8 mouse cellular contexts compared by ENCODE assay signal in the genomic region with DNA sequence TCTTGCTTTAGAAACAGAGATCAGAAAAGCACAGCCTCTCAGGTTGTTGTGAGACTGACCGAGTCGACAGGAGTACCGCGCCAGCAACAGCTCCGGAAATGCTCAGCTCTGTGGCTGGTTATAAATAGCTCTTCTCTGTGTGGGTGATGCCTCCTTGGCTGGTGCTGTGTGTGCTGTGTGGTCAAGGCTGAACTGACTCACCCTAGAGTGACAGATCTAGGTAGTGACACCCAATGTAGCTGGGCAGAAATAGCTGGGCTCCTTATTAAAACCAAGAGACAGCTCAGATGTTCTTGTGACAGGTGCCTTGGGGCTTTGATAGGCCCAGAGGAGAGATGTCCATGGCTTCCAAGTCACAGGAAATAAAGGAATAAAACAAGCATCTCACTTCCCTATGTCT.
DNase-seq lines count a peak whose midpoint lies in the region; ATAC-seq and TF ChIP-seq lines count a peak whose summit lies in the region.

No protein-coding gene starts in this region.

- no peak overlapping the region for H3K9ac ChIP-seq in kidney, embryonic 15.5 days
- no peak overlapping the region for H3K9ac ChIP-seq in forebrain, postnatal 0 days

- H3K4me3 ChIP-seq in kidney, embryonic 15.5 days (replicated peaks), result no peak overlapping the region
- H3K4me3 ChIP-seq in forebrain, postnatal 0 days (ENCODE audit: low read depth, low read length), result no peak overlapping the region

- H3K27ac ChIP-seq in kidney, embryonic 15.5 days, result no peak overlapping the region
- H3K27ac ChIP-seq in forebrain, postnatal 0 days (ENCODE audit: low read depth, low read length), result no peak overlapping the region

- H3K9me3 ChIP-seq in kidney, embryonic 15.5 days (replicated peaks), result no peaks in the 10 kb centered on the region
- H3K9me3 ChIP-seq in forebrain, postnatal 0 days (ENCODE audit: low read length), result no peaks in the 10 kb centered on the region

- no peaks in the 10 kb centered on the region for H3K4me1 ChIP-seq in kidney, embryonic 15.5 days
- no peaks in the 10 kb centered on the region for H3K4me1 ChIP-seq in forebrain, postnatal 0 days (ENCODE audit: insufficient read depth)

- no peak overlapping the region for H3K4me2 ChIP-seq in kidney, embryonic 15.5 days
- H3K4me2 ChIP-seq in forebrain, postnatal 0 days (ENCODE audit: low read depth), result no peak overlapping the region

- DNase-seq in CD4-positive helper T cell, adult 2 months (ENCODE audit: low read depth, low spot score), result peak; percentile 68
- peak; percentile 44 for DNase-seq in T-cell, adult 2 months (ENCODE audit: low spot score)
- peak; percentile 78 for DNase-seq in induced T-regulatory cell, adult 2 months (ENCODE audit: low read depth)
- DNase-seq in spleen, adult 12 weeks (ENCODE audit: low spot score), result peak; percentile 11
- DNase-seq in embryo, embryonic 11 days, result no peak
- no peak for DNase-seq in forebrain, postnatal 0 days

- peak; percentile 96 for ATAC-seq in frontal cortex, adult (ENCODE audit: low TSS enrichment)
- ATAC-seq in kidney, embryonic 15.5 days (replicated peaks; ENCODE audit: low FRiP score), result no peak
- no peak for ATAC-seq in forebrain, postnatal 0 days

- no peaks in the 10 kb centered on the region for H3K27me3 ChIP-seq in kidney, embryonic 15.5 days
- no peaks in the 10 kb centered on the region for H3K27me3 ChIP-seq in forebrain, postnatal 0 days (ENCODE audit: insufficient read depth, low read length)

- H3K36me3 ChIP-seq in kidney, embryonic 15.5 days, result no peaks in the 10 kb centered on the region
- no peaks in the 10 kb centered on the region for H3K36me3 ChIP-seq in forebrain, postnatal 0 days (ENCODE audit: insufficient read depth)

- no peak for TF ChIP-seq CTCF in forebrain, postnatal 0 days (IDR thresholded peaks at IDR 0.05; ENCODE audit: low read depth)

- 93% methylated on average over 5 of the region's 5 CpGs for WGBS in kidney, embryonic 15.5 days
- 98% methylated on average over 5 of the region's 5 CpGs for WGBS in forebrain, postnatal 0 days

Comparison
In these comparisons a context has a peak if more than half of its experiments do, and no peak if none do; other contexts are left out.
1. DNase-seq: peak in CD4-positive helper T cell, adult 2 months (single experiment), T-cell, adult 2 months (single experiment), induced T-regulatory cell, adult 2 months (single experiment) and spleen, adult 12 weeks (single experiment); none in embryo, embryonic 11 days (single experiment) and forebrain, postnatal 0 days (single experiment).